Mouse (Mus musculus): ENCODE measurements around the gene Cdcp1. TPM values are rescaled to one million over a fixed set of nuclear protein-coding genes. Genes with fewer than 3 reads are reported as not detected.

The Cdcp1 gene
- under 1 TPM in 1 of 2 experiments, not detected in 1; 0.09 TPM for total RNA-seq (2021)
- long read RNA-seq = 0 reads

GRCm38 (mm10) chr9:123215621-123216440 is at the start of gene Cdcp1:
Cdcp1 (minus strand) TSS chr9:123216038.
- no peak for DNase-seq (ENCODE audit: low spot score in 2 of 2)

GRCm38 (mm10) chr9:123260611-123261021 is 44.8 kb upstream of the Cdcp1 start, which contains the start of gene Tmem158:
Tmem158 (minus strand) TSS chr9:123260764.
- peak; percentile 77 to 83 for DNase-seq (ENCODE audit: low spot score in 2 of 2)

GRCm38 (mm10) chr9:123259896-123260610 is 44.2 kb upstream of the Cdcp1 start:
- peak in 1 of 2 experiments; percentile 57 for DNase-seq (ENCODE audit: low spot score in 2 of 2)

- peak; percentile 81 to 87 for DNase-seq (ENCODE audit: low spot score in 2 of 2)
Observed at GRCm38 (mm10) chr9:123259461-123259895, 43.6 kb upstream of the Cdcp1 start.

- DNase-seq (ENCODE audit: low spot score in 2 of 2) = no peak
Observed at GRCm38 (mm10) chr9:123258796-123259195, 43.0 kb upstream of the Cdcp1 start.

- no peak for DNase-seq (ENCODE audit: low spot score in 2 of 2)
Observed at GRCm38 (mm10) chr9:123255736-123256135, 39.9 kb upstream of the Cdcp1 start.

GRCm38 (mm10) chr9:123247992-123248391 is 32.2 kb upstream of the Cdcp1 start:
- DNase-seq (ENCODE audit: low spot score in 2 of 2) = no peak

GRCm38 (mm10) chr9:123245146-123245545 is 29.3 kb upstream of the Cdcp1 start:
- no peak for DNase-seq (ENCODE audit: low spot score in 2 of 2)

GRCm38 (mm10) chr9:123243988-123244387 is 28.1 kb upstream of the Cdcp1 start:
- no peak for DNase-seq (ENCODE audit: low spot score in 2 of 2)

- no peak for DNase-seq (ENCODE audit: low spot score in 2 of 2)
Observed at GRCm38 (mm10) chr9:123241191-123241590, 25.4 kb upstream of the Cdcp1 start.

GRCm38 (mm10) chr9:123240751-123241150 is 24.9 kb upstream of the Cdcp1 start:
- no peak for DNase-seq (ENCODE audit: low spot score in 2 of 2)

- DNase-seq (ENCODE audit: low spot score in 2 of 2) = no peak
Observed at GRCm38 (mm10) chr9:123240271-123240670, 24.4 kb upstream of the Cdcp1 start.

- DNase-seq (ENCODE audit: low spot score in 2 of 2) = no peak
Observed at GRCm38 (mm10) chr9:123239651-123240050, 23.8 kb upstream of the Cdcp1 start.

- DNase-seq (ENCODE audit: low spot score in 2 of 2) = no peak
Observed at GRCm38 (mm10) chr9:123238256-123239045, 22.6 kb upstream of the Cdcp1 start.

- DNase-seq (ENCODE audit: low spot score in 2 of 2) = no peak
Observed at GRCm38 (mm10) chr9:123237739-123238138, 21.9 kb upstream of the Cdcp1 start.

- no peak for DNase-seq (ENCODE audit: low spot score in 2 of 2)
Observed at GRCm38 (mm10) chr9:123235621-123236020, 19.8 kb upstream of the Cdcp1 start.

- no peak for DNase-seq (ENCODE audit: low spot score in 2 of 2)
Observed at GRCm38 (mm10) chr9:123229826-123230225, 14.0 kb upstream of the Cdcp1 start.

GRCm38 (mm10) chr9:123228671-123229070 is 12.8 kb upstream of the Cdcp1 start:
- no peak for DNase-seq (ENCODE audit: low spot score in 2 of 2)

- DNase-seq (ENCODE audit: low spot score in 2 of 2) = no peak
Observed at GRCm38 (mm10) chr9:123227106-123227750, 11.4 kb upstream of the Cdcp1 start.

GRCm38 (mm10) chr9:123224863-123225431 is 9.1 kb upstream of the Cdcp1 start:
- DNase-seq (ENCODE audit: low spot score in 2 of 2) = no peak
